Mouse (Mus musculus) erythroblast, embryonic 14.5 days (primary cell): ENCODE measurements around the gene Anks1b.

Experiments used
- GATA1 ChIP-seq: IDR thresholded peaks from 2 replicates; pipeline ENCODE4 v1.6.1; 2012; ENCODE audit warnings: low read length, inconsistent platforms, mixed read lengths
- TAL1 ChIP-seq: IDR thresholded peaks from 3 replicates; pipeline ENCODE4 v1.6.1; 2012; ENCODE audit warnings: low read length, inconsistent platforms, mixed read lengths

- TF ChIP-seq TAL1 (no peak), GATA1 (no peak)
These were observed 1016.3 kb downstream of the Anks1b start for GRCm38 (mm10) chr10:90889566-90889965.
